Mouse (Mus musculus) brain, embryonic 14.5 days (tissue): Measurements from ENCODE around the gene Abca9.

Experiments used
- CTCF ChIP-seq: fragments of 200-500 bp; IDR thresholded peaks from 2 replicates; pipeline ENCODE4 v1.5.1; 2012; ENCODE audit warnings: inconsistent platforms, mild to moderate bottlenecking, moderate library complexity, borderline replicate concordance; ENCODE audit not compliant: insufficient read depth, insufficient read length; ENCODE audit errors: extremely low read depth
- POLR2A ChIP-seq: fragments of 200-500 bp; IDR thresholded peaks from 2 replicates; pipeline ENCODE4 v1.6.1; 2012; ENCODE audit warnings: mild to moderate bottlenecking, inconsistent platforms, borderline replicate concordance; ENCODE audit not compliant: poor library complexity, insufficient read depth, insufficient read length, severe bottlenecking; ENCODE audit errors: extremely low read depth

GRCm38 (mm10) chr11:110165822-110166221 is 2.2 kb downstream of the Abca9 start:
- TF ChIP-seq POLR2A (no peak), CTCF (no peak)
